25 mouse cellular contexts compared by ENCODE assay signal in the genomic region with DNA sequence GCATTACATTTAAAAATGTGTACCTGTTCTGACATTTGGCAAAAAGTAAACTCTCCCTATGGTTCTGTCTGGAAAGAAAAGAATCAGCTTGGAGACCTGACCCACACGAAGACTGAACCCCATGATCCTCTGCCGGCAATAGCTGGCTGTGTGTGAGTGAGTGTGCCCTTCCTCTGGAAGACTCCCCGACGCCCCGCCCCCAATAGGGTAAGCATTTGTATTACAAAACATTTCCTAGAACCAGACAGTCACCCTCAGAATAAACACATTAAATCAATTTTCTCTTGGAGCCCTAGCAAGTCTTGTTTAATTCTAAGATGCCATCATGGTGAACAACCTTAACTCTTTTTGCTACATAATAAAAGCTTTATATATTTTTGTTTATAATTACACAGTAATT. TPM values are rescaled to one million over a fixed set of nuclear protein-coding genes. Genes with fewer than 3 reads are reported as not detected.
DNase-seq lines count a peak whose midpoint lies in the region; ATAC-seq and TF ChIP-seq lines count a peak whose summit lies in the region.
"Had no signal": no experiment of that assay in that cellular context is flagged by ENCODE, and none has a peak within 500 bp of the region (broad histone marks: within the 10 kb centered on the region; RNA-seq: fewer than 3 reads in every experiment).

No protein-coding gene starts in this region.

- no peak for TF ChIP-seq CTCF in liver, adult 2 months (IDR thresholded peaks at IDR 0.05; ENCODE audit: low read depth, low read length)
- no peak for TF ChIP-seq CTCF in liver, postnatal 0 days (IDR thresholded peaks at IDR 0.05; ENCODE audit: low read depth)

- no peak overlapping the region for H3K4me2 ChIP-seq in liver, embryonic 12.5 days
- H3K4me2 ChIP-seq in liver, postnatal 0 days (ENCODE audit: low read depth, low read length): no peak overlapping the region
- H3K4me2 ChIP-seq: forebrain, embryonic 12.5 days; forebrain, embryonic 15.5 days; heart, embryonic 12.5 days; heart, embryonic 15.5 days; hindbrain, embryonic 14.5 days had no signal

- no peak overlapping the region for H3K9ac ChIP-seq in liver, adult 2 months (ENCODE audit: low read depth, low read length)
- no peak overlapping the region for H3K9ac ChIP-seq in liver, embryonic 12.5 days
- H3K9ac ChIP-seq in liver, postnatal 0 days (replicated peaks): no peak overlapping the region
- H3K9ac ChIP-seq: forebrain, embryonic 12.5 days; forebrain, embryonic 15.5 days; heart, embryonic 12.5 days; heart, embryonic 15.5 days; hindbrain, embryonic 14.5 days had no signal

- no peak overlapping the region for H3K27ac ChIP-seq in liver, adult 2 months (replicated peaks; ENCODE audit: insufficient read depth, low read depth, low read length)
- H3K27ac ChIP-seq in liver, embryonic 12.5 days: no peak overlapping the region
- H3K27ac ChIP-seq in liver, postnatal 0 days (ENCODE audit: low read depth): peak overlapping the region; percentile 37
- no peak overlapping the region for H3K27ac ChIP-seq in midbrain, embryonic 10.5 days (replicated peaks)
- H3K27ac ChIP-seq: forebrain, embryonic 12.5 days; forebrain, embryonic 15.5 days; heart, embryonic 15.5 days; hindbrain, embryonic 14.5 days; hindbrain, postnatal 0 days had no signal

- H3K36me3 ChIP-seq in liver, adult 2 months (ENCODE audit: control insufficient read depth, insufficient read depth, low read length): peaks cover 7% of the 10 kb centered on the region
- peaks cover 49% of the 10 kb centered on the region for H3K36me3 ChIP-seq in liver, embryonic 12.5 days
- peaks cover 15% of the 10 kb centered on the region for H3K36me3 ChIP-seq in liver, postnatal 0 days (replicated peaks; ENCODE audit: insufficient read depth, low read length)
- peaks cover 63% of the 10 kb centered on the region for H3K36me3 ChIP-seq in midbrain, embryonic 10.5 days

- no peaks in the 10 kb centered on the region for H3K9me3 ChIP-seq in liver, embryonic 12.5 days (replicated peaks)
- no peaks in the 10 kb centered on the region for H3K9me3 ChIP-seq in liver, postnatal 0 days (ENCODE audit: low read length)
- no peaks in the 10 kb centered on the region for H3K9me3 ChIP-seq in midbrain, embryonic 10.5 days (replicated peaks)
- H3K9me3 ChIP-seq: forebrain, embryonic 12.5 days; forebrain, embryonic 15.5 days; G1E; heart, embryonic 12.5 days; heart, embryonic 15.5 days had no signal

- H3K27me3 ChIP-seq in liver, adult 2 months (ENCODE audit: control insufficient read depth, insufficient read depth, low read length): no peaks in the 10 kb centered on the region
- no peaks in the 10 kb centered on the region for H3K27me3 ChIP-seq in liver, embryonic 12.5 days (replicated peaks)
- no peaks in the 10 kb centered on the region for H3K27me3 ChIP-seq in liver, postnatal 0 days (ENCODE audit: insufficient read depth, low read length)
- no peaks in the 10 kb centered on the region for H3K27me3 ChIP-seq in midbrain, embryonic 10.5 days (ENCODE audit: low read depth, poor library complexity, severe bottlenecking)
- H3K27me3 ChIP-seq: forebrain, embryonic 12.5 days; forebrain, embryonic 15.5 days; heart, embryonic 12.5 days; heart, embryonic 15.5 days had no signal

- H3K4me1 ChIP-seq in liver, adult 2 months (ENCODE audit: control insufficient read depth, insufficient read depth, low read length): peaks cover 25% of the 10 kb centered on the region
- H3K4me1 ChIP-seq in liver, embryonic 12.5 days: no peaks in the 10 kb centered on the region
- H3K4me1 ChIP-seq in liver, postnatal 0 days (ENCODE audit: insufficient read depth): no peaks in the 10 kb centered on the region
- no peaks in the 10 kb centered on the region for H3K4me1 ChIP-seq in midbrain, embryonic 10.5 days
- H3K4me1 ChIP-seq: forebrain, embryonic 12.5 days; forebrain, embryonic 15.5 days; heart, embryonic 12.5 days; heart, embryonic 15.5 days had no signal

- TF ChIP-seq EP300 in liver, postnatal 0 days (IDR thresholded peaks at IDR 0.05; ENCODE audit: low read depth): peak; percentile 60

- no peak for TF ChIP-seq POLR2A in liver, adult 2 months (IDR thresholded peaks at IDR 0.05; ENCODE audit: extremely low read depth, insufficient read depth, low read length)

- no peaks in the 10 kb centered on the region; the same call in 1 of the 2 replicates for H3K79me2 ChIP-seq in liver, adult 2 months (ENCODE audit: control insufficient read depth, insufficient read depth, low read length)

- 27% methylated on average over 5 of the region's 5 CpGs for WGBS in liver, adult 2 months
- 84% methylated on average over 5 of the region's 5 CpGs for WGBS in liver, embryonic 12.5 days (ENCODE audit: insufficient replicate concordance)
- WGBS in liver, postnatal 0 days (ENCODE audit: insufficient replicate concordance): 62% methylated on average over 5 of the region's 5 CpGs
- 90% methylated on average over 5 of the region's 5 CpGs for WGBS in midbrain, embryonic 10.5 days

- DNase-seq in adrenal gland, adult 2 months: peak; percentile 68
- no peak for DNase-seq in adrenal gland, postnatal 4 days (ENCODE audit: low spot score in 2 of 2)
- peak; percentile 90 for DNase-seq in liver, adult 2 months (ENCODE audit: extremely low read depth, low read depth, low spot score)
- DNase-seq in adrenal gland, postnatal 14 days: peak; percentile 34
- DNase-seq in liver, postnatal 0 days: peak; percentile 63
- DNase-seq in midbrain, embryonic 10.5 days (ENCODE audit: low spot score): no peak
- DNase-seq: cerebellum, adult 11-12 months; cerebellum, adult 8-10 months; cerebellum, postnatal 14 days; gastrocnemius, postnatal 25 days; heart, adult 18-20 months; heart, postnatal 10 days; heart, postnatal 36 days; kidney, adult 18-20 months had no signal

- no peak for ATAC-seq in liver, embryonic 12.5 days
- ATAC-seq in liver, postnatal 0 days: peak; percentile 62
- ATAC-seq in activated CD4-positive, CD25-positive, alpha-beta regulatory T cell, adult 4 months: no peak
- ATAC-seq: forebrain, embryonic 15.5 days; hindbrain, postnatal 0 days; inflammation-experienced regulatory T-cells, adult 6 months; intestine, embryonic 16.5 days had no signal

- no peak overlapping the region for H3K4me3 ChIP-seq in liver, adult 2 months (ENCODE audit: insufficient read depth, low read depth, low read length)
- H3K4me3 ChIP-seq in liver, embryonic 12.5 days: no peak overlapping the region
- no peak overlapping the region for H3K4me3 ChIP-seq in liver, postnatal 0 days (ENCODE audit: low read depth, low read length)
- H3K4me3 ChIP-seq in midbrain, embryonic 10.5 days: no peak overlapping the region
- H3K4me3 ChIP-seq: forebrain, embryonic 12.5 days; forebrain, embryonic 15.5 days; heart, embryonic 12.5 days; heart, embryonic 15.5 days had no signal

RNA-seq across cellular contexts. Expression of a gene that starts 44.1 kb away (rescaled TPM):
- total RNA-seq in adrenal gland, adult 2 months (2021): 10 to 100 TPM; 64.1 to 84.2 TPM
- 1.5 and 2.2 TPM in 2 replicates for polyA plus RNA-seq in adrenal gland, adult 2 months (2012; rRNA removed)
- 10 to 100 TPM; 76.5 to 79.3 TPM for total RNA-seq in adrenal gland, postnatal 4 days (2021)
- 49.3 and 61.1 TPM in 2 replicates for total RNA-seq in liver, adult 2 months (2014; rRNA removed)
- 10.2 and 12.7 TPM in 2 replicates for polyA plus RNA-seq in liver, adult 2 months (2012; rRNA removed)
- polyA plus RNA-seq in liver, embryonic 12.5 days (2016; fragmentation: Nextera tagmentation; extraction: Ambion mirVana): 92.7 and 96.5 TPM in 2 replicates
- 57.7 and 60.2 TPM in 2 replicates for total RNA-seq in adrenal gland, postnatal 14 days (2021)
- 77.0 and 77.5 TPM in 2 replicates for polyA plus RNA-seq in liver, postnatal 0 days (2015; fragmentation: Nextera tagmentation; extraction: Ambion mirVana)
- 106 and 110 TPM in 2 replicates for polyA plus RNA-seq in midbrain, embryonic 10.5 days (2016; fragmentation: Nextera tagmentation; extraction: Ambion mirVana)
- 100 to 1,000 TPM; 110 to 118 TPM for polyA plus RNA-seq in activated CD4-positive, CD25-positive, alpha-beta regulatory T cell, adult 4 months (2017; shearing (Covaris generic))

Comparison
In these comparisons a context has a peak if more than half of its experiments do, and no peak if none do; other contexts are left out.
1. DNase-seq: peak in adrenal gland, adult 2 months (single experiment), liver, adult 2 months (single experiment), adrenal gland, postnatal 14 days (single experiment) and liver, postnatal 0 days (single experiment); none in adrenal gland, postnatal 4 days (0 of 2) and midbrain, embryonic 10.5 days (single experiment).